Mouse (Mus musculus) thymus, postnatal 14 days (tissue): ENCODE results near the gene Arhgef33.
"Not testable (repeated sequence)": the region's sequence is repeated elsewhere in the genome, so short reads cannot be mapped to it uniquely, and the experiment has no call there.

ENCODE experiments used
- DNase-seq: peaks from one replicate; pipeline ENCODE4 v3.0.0; 2021

Gene Arhgef33

DNA sequence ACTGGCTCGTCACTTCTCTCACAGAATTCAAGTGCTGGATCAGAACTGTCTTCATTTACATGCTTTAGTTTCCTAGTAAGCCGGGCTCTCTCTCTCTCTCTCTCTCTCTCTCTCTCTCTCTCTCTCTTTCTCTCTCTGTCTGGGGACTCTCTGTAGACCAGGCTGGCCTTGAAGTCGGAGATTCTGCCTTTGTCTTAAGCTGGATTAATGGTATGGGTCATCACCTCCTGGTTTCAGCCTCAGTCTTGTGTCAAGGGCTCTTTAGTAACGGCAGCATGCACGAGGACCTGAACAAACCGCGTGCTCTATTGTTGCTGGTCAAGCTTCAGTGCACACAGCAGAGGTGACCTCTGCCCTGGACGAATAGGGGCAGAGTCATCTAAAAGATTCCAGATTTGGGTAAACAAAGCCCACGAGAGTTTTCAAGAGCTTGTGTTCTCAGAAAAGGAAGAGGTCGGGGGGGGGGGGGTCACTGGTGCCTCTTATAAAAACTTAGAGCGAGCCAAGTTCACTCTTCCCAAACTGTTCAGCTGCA, 39.5 kb downstream of the Arhgef33 start:
- DNase-seq: no peak

DNA sequence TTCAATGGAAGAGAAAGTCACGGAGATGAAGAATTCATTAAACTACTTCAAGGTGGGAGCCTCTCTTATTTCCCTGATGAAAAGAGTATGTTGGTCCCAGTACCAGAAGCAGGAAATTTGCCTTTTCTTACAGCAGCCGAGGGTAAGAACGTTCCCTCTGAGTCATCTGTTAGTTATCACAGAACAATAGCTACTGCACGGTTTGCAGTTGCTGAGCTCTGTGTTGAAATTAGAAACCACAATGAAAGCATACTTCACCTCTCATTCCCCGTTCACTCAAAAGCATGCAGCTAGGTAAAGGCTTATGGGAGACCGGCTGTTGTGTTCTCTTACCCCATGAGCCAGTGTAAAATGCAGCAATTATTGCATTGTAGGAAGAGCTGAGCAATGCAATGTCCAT, 40.0 kb downstream of the Arhgef33 start:
- DNase-seq: no peak

DNA sequence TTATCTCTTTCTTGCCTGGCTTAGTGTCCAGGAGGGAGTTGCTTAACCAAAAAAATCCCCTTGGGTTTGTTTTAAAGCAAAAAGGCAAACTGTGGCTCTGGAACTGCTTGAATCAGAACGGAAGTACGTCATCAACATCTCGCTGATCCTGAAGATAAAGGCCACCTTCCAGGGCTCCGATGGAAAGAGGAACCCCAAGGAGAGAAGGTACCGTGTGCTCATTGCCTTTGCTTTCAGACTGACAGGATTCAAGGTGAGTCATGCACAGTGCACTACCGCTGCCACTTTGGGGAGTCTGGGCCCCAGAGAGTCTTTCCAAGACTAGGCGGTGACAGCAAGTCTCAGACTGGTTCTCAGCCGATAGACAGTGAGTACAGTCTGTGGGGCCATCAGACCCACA, 53.0 kb downstream of the Arhgef33 start:
- no peak for DNase-seq

GRCm38 (mm10) chr17:80367276-80367675, 60.1 kb downstream of the Arhgef33 start:
- DNase-seq: no peak

GRCm38 (mm10) chr17:80368606-80369005, 61.4 kb downstream of the Arhgef33 start:
- DNase-seq: no peak

DNA sequence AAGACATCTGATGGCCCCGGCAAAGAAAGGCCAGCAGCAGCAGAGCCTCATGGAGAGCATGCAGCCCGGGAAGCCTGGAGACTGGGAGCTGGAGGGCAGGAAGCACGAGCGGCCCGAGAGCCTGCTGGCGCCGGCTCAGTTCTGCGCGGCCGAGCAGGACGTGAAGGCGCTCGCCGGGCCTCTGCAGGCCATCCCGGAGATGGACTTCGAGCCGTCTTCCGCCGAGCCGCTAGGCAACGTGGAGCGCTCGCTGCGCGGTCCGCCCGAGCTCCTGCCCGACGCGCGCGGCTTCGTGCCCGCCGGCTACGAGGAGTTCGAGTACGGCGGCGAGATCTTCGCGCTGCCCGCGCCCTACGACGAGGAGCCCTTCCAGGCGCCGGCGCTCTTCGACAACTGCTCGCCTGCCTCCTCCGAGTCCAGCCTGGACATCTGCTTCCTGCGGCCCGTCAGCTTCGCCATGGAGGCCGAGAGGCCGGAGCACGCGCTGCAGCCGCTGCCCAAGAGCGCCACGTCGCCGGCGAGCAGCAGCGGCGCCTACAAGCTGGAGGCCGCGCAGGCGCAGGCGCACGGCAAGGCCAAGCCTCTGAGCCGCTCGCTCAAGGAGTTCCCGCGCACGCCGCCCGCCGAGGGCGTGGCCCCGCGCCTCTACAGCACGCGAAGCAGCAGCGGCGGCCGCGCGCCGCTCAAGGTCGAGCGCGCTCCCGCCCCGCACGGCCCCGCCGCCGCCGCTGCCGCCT, 66.0 kb downstream of the Arhgef33 start, which contains the start of gene Gm10190:
Gm10190 (minus strand) TSS at position 553 of the 737 bp plus-strand sequence.
- peak; percentile 93 for DNase-seq

DNA sequence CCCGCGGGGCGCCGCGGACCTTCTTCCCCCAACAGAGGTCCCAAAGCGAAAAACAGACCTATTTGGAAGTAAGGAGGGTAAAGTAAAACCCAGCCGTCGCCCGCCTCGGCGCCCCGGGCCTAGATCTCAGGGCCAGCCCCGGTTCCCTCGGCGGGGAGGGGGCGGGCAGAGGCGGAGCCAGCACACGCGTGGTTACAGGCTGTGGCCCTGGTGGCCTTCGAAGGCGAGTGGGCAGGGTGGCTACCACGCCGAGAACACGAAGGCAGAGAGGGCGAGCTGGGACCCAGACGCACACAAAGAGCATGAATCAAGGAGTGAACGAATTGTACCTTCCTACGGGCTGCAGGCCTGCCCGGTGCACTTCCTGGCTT, 66.5 kb downstream of the Arhgef33 start:
- DNase-seq: no peak

- not testable (repeated sequence) for DNase-seq
Measured at GRCm38 (mm10) chr17:80378386-80378785, 71.2 kb downstream of the Arhgef33 start.

DNA sequence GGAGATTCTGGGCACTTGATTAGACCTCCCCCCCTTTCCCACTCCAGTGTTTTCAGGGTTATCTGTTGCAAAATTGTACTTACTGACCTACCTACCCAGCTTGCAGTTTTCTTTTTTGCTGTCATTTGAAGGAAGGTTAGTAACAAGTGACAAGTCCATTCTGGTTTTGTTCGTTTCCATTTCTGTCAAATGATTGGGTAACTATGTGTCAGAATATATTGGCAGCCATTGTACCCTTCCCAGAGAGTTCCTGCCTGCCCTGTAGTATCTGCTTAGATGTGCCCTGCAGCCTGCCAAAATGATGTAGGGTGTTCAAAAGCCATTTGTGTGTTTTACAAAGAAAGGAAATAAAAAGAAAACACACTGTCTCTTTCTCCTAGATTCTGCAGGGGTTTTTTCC, 78.5 kb downstream of the Arhgef33 start:
- DNase-seq: no peak

DNA sequence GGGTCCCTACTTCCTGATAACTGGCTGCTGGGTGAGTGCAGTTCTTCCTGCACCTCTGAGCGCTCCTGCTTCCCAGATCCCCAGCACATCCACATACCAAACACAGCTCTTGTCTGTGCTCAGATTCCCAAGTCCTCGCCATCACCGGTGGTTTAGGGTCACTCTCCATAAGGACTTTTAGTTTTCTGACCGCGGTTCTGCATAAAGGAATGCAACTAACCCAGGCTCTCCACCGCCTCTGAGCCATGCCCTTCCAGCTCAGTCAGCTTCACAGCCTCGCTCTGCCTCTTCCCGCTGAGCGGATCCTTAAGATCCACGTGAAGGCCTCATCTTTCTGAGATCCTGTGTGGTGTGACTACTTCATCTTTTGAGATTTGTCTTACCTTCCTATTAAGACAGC, 82.8 kb downstream of the Arhgef33 start:
- no peak for DNase-seq

GRCm38 (mm10) chr17:80391423-80392403, 84.5 kb downstream of the Arhgef33 start:
- DNase-seq: peak; percentile 82

DNA sequence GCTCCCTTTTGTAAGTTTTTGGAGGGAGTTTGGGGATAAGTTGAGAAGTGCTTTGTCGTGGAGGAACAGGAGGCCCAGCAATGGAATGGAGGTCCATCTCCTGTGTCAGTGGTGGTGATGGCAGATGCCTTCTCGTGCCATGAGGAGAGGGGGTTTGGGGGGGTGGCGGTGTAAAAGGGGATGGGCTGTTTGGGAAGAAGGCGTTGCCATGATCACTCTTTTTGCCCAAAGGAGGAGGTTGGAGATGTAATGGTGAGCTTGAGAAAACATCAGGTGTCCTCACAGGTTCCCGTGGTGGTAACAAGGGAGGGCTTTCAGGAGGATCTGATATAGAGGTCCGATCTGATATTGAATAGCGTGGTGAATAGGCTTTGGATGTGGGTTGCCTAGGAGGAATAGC, 91.0 kb downstream of the Arhgef33 start:
- no peak for DNase-seq

DNA sequence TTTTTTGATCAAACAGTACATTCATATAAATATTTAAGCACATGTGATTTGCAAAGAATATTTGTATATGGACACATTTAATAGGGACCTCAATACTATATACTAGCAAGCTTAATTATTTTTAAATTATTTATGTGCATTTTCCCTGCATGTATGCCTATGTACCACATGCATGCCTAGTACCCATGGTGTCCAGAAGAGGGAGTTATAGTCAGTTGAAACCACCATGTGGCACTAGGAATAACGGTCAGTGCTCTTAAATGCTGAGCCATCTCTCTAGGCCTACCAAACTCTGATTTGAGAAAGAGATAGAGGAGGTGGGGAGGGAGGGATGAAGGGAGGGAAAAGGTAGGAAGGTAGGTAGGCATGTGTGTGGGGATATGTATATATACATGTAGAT, 104.0 kb downstream of the Arhgef33 start:
- no peak for DNase-seq

DNA sequence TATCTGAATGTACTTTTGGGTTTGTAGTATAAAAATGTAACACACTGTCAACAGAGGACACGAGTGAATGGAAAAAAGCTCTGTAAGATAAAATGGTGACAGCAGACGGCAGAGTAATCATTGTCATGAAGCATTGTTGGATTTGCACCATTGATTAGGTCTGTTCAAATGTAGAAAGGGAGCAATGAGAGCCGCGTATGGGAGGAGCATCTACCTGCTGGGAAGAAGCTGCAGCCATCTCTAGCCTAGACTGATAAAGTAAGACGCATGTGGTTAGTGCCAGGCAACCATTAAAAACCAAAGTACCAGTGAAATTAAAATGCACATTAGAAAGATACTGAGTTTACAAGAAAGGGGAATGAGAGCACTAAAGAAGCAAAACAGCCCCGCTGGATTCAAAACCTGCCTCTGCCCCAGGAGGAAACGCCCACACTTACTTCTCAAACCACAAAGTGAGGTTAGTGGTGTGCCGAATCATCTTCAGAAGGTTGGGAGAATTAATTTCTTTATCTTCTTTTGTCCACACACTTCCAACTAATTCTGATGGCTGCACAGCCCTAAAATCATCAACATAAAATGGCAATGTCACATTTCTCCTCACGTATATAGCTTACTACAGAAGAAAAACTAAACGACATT, 111.5 kb downstream of the Arhgef33 start:
- DNase-seq: no peak

- no peak for DNase-seq
Measured at GRCm38 (mm10) chr17:80420998-80421397, 113.8 kb downstream of the Arhgef33 start.

DNA sequence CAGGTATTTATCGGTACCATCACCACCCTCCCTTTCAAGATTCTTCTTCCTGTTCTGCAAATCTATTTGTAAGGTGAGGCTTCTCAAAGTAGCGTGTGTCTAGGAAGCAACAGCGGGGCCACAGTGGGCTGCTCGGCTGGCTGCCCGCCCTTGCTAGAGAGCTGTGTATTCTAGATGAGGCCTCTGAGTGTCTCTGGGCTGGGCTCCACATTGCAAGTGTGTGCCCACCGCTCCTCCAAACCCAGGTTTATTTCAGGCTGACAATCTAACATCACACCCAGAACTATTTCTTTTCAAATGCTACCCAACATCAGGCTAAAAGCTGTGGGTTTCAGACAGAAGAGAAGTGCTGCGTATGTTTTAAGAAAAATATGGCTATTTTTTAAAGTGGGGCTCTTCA, 119.0 kb downstream of the Arhgef33 start:
- DNase-seq: no peak

GRCm38 (mm10) chr17:80426901-80427300, 119.7 kb downstream of the Arhgef33 start:
- no peak for DNase-seq

DNA sequence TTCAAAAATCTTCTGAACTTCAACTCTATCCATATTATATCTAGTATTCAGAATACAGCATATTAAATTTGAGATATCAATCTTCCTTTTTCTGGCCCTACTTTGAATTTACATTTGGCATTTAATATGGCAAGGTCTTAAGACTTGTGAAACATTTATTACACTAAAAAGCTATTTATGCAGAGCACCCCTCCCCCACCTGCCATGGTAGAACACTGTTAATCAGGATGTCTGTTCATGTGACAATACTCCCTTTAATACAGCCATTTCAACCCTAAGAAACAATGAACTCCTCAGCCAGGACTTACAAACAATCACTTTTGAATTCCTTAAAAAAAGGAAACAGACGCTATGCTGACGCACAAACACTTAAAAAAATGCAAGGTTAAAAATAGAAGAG, 120.8 kb downstream of the Arhgef33 start:
- DNase-seq: no peak

- no peak for DNase-seq
Measured at GRCm38 (mm10) chr17:80431997-80432396, 124.8 kb downstream of the Arhgef33 start.

GRCm38 (mm10) chr17:80434430-80434829, 127.2 kb downstream of the Arhgef33 start:
- no peak for DNase-seq

- no peak for DNase-seq
Measured at GRCm38 (mm10) chr17:80435680-80436079, 128.5 kb downstream of the Arhgef33 start.

- DNase-seq: no peak
Measured at GRCm38 (mm10) chr17:80445433-80445832, 138.2 kb downstream of the Arhgef33 start.

- no peak for DNase-seq
Measured at GRCm38 (mm10) chr17:80446470-80446869, 139.3 kb downstream of the Arhgef33 start.
